Mouse (Mus musculus): Measurements from ENCODE around the gene Ramp1. TPM values are rescaled to one million over a fixed set of nuclear protein-coding genes. Genes with fewer than 3 reads are reported as not detected.

Gene Ramp1
- total RNA-seq, 2 experiments from 2014 or later, result 7.7 to 10.1 TPM

DNA sequence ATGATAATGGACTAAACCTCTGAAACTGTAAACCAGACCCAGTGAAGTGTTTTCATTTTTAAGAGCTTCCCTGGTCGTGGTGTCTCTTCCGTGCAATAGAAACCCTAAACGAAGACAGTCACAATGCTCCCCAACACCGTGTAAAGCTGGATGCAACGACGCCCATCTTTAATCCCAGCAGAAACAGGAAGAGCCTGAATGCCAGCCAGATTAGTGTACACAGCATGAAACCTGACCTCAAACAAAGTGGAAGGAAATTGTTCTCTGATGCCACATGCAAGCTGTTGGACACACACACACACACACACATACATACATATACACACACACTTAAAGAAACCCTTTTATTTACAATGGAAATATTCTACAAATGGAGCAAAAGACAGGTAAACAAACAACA lies 51.5 kb downstream of the Ramp1 start:
- DNase-seq (ENCODE audit: low spot score), result no peak
- intact Hi-C loops (cut with DNase I), result no loop called here

DNA sequence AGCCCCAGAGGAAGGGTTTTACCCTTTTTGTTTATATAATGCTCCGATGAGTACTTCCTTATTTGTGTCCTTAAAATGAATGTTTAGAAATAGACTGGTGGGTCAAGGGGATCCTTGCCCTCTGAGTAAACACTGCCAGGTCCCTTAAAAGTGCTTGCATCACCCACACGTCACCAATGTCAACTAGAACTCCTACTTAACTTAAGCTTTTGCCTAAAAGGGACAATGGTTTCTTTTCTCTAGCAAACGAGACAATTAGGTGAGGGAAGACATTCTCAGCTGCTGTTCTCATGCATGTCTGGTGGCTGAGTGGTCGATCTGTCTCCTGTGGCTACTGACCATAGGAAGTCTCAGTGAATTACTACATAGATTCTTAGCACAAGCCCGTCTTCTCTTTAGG lies 52.3 kb downstream of the Ramp1 start:
- no peak for DNase-seq (ENCODE audit: low spot score)
- intact Hi-C loops (cut with DNase I), result no loop called here

DNA sequence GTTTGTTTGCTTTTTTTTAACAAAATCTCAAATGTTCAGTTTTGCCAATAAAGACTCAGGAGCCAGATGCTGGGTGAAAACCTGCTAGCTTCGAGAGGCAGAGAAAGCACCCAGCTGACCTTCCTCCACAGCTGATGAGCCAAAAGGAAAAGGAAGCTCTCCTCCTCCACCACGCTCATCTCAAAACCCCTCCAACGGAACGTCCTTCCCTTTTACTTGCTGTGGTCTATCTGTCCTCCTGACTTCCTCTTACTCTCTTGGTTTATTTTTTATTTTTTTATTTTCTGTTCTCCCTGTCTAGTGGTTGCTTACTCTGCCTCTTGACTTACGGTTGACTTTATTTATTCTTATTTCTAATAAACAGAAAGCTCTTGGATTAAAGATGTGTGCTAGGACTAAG lies 55.8 kb downstream of the Ramp1 start:
- DNase-seq (ENCODE audit: low spot score), result no peak
- intact Hi-C loops (cut with DNase I), result loop anchor here (5.0 kb wide), 3 partner anchors 123 to 308 kb away; no protein-coding TSS in a partner anchor

DNA sequence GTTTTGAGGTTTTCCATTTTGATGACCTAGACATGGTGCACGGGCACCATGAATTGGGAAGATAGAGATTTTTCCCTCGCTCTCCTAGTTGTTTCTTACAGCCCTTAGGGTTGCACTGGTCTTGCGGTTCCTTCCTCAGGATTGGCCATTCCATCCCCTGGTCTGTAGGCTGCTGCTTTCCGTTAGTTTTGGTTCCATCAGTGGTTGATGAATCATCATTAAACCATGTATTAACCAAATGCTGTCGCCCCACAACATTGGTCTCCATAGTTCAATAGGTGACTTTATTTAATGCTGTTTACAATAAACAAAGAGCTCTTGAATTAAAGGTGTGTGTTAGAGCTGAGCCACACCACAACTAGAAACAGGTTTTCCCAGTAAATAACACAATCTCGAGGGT lies 58.1 kb downstream of the Ramp1 start:
- DNase-seq (ENCODE audit: low spot score), result no peak
- intact Hi-C loops (cut with DNase I), result loop anchor here (1.0 to 5.0 kb wide), 4 partner anchors 58 to 310 kb away; partner anchors contain the start of gene Ramp1

DNA sequence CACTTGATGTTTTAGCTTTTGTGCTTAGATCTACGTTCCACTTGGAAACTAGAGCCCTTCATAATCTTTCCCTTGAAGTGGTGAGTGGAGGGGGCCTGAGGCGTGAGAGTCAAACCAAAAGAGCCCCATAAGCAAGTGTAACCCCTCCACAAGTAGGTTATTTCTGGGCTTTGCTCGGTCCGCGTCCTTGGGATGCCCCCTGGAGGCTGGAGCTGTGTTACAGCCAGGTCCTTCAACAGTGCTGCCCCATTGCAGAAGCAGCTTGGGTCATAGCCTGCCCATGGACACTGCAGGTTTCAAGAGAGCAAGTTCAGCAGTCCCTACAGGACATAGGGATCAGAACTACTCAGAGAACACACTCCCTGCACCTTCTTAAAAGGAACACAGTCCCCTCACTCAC lies 59.5 kb downstream of the Ramp1 start:
- no peak for DNase-seq (ENCODE audit: low spot score)
- intact Hi-C loops (cut with DNase I), result loop anchor here (5.0 kb wide), 3 partner anchors 127 to 312 kb away; no protein-coding TSS in a partner anchor

DNA sequence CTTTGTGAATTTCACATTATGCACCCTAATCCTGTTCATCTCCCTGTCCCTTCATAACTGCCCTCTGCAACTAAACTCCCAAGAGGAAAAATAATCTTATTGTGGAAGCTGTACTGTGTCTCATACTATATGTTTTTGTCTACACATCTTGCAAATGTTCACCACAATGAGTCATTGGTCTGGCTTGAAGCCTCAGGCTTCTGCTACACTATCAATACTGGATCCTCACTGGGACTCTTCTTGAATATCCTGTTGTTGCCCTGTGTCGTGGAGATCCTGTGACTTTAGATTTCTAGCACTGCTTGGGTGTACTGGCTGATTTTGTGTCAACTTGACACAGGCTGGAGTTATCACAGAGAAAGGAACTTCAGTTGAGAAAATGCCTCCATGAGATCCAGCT lies 60.2 kb downstream of the Ramp1 start:
- intact Hi-C loops (cut with DNase I), result loop anchor here (5.0 kb wide), 4 partner anchors 127 to 312 kb away; no protein-coding TSS in a partner anchor
- DNase-seq (ENCODE audit: low spot score), result no peak

DNA sequence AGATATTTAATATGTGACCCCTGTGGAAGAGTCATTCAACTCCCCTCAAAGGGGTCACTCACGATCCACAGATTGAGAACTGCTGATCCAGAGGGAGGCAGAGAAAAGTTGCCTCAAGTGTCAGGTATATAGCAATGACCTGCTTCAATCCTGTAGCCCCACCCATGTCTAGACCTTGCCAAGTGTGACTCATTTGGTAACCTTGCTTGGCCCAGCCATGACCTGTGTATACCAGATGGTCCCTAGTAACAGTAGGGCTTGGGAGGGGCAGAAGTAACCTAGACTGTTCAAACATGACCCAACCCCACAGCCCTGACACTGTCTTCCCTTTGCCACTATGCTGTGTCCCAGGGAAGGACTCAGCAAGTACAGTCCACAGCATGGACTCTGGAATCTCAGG lies 61.1 kb downstream of the Ramp1 start:
- intact Hi-C loops (cut with DNase I), result loop anchor here (5.0 kb wide), 1 partner anchor 203 kb away; no protein-coding TSS in a partner anchor
- no peak for DNase-seq (ENCODE audit: low spot score)

DNA sequence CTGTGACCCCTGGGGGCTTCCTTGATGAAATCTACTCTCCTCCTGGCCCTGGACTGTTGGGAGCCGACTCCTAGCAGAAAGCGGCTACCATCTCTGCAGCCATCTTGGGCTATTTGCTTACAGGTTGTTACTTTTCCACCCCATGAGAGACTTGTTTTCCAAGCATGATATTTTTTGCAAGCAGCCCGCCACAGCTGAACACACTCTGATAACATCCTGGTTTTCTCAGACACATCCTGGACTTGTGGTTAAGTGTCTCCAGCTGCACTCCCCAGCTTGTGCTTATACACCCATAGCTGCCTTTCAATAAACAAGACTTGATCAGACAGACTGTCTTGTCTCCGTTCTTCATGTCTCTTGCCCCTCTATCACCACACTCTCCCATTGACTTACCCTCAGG lies 61.6 kb downstream of the Ramp1 start:
- DNase-seq (ENCODE audit: low spot score), result no peak
- intact Hi-C loops (cut with DNase I), result loop anchor here (5.0 kb wide), 1 partner anchor 204 kb away; no protein-coding TSS in a partner anchor

DNA sequence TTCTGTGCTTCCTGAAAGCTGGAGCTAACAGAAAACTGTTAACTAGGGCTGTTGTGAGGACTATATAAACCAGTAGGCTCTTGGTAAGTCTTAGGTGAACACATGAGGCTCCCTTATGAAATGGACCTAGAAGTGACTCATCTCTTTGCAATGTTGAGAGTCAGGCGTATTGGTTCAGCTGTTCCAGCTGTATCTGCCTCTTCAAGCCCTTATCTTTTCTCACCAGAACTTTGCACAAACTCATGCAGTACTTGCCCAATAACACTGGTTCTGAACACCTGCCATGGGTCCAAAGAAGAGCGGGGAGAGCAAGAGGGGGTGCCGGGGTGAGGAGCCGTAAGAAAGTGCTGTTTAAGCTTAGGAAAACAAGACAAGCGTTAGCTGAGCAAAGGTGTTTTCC lies 68.6 kb downstream of the Ramp1 start:
- intact Hi-C loops (cut with DNase I), result no loop called here

DNA sequence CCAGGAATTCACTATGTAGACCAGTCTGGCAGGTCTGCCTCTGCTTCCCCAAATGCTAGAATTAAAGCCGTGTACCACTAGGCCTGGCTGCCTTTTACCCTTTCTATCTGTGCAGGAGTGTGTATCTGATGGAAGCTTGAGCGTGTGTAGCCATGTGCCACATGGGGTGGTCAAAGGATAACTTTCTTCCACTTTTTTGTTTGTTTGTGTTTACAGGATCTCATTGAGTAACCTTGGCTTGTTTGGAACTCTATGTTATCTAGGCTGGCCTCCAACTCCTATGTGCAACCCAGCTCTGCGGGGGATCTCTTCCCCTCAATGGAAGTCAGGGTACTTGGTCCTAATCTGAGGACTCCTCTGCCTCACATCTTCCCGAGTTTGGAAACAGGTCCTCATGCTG lies 69.3 kb downstream of the Ramp1 start:
- intact Hi-C loops (cut with DNase I), result no loop called here
- DNase-seq (ENCODE audit: low spot score), result no peak

More for the DNA sequence above, 68.6 kb downstream of the Ramp1 start:
- DNase-seq (ENCODE audit: low spot score), result no peak

DNA sequence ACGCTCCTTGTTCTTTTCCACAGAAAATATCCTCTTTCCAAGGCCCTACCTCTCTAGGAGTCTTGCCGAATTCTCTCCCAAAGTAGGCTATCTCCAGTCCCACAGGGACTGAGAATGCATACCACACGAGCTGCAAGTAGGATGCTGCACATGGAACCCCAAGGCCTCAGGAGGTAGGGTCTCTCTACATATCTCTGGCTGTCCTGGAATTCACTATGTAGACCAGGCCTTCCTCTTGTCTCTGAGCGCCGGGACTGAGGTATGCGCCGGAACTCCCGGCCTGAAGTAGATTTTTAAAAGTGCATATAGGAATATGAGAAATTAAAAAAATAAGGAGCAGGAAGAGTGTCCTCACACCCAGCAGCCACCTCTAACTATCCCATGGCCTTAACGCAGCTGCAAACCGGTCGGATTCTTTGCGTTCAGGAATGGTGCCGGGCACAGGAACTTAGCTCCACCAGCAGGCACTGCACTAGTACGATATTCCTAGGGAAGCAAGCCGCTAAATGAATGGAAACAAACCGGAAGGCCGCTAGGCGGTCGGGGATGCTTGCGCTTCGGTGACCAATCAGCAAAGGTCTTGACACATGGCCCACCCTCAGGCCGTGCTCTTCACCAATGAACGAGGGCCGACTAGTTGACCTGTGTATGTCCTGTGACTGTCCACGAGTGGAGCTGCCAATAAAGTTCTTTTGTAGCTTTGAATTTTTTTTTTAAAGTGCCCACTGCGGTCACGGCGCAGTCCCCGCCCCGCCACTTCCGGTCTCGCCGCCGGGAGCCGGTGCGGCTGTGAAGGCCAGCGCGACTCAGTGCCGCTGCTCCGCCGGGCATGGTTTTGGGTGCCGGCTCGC lies 70.2 kb downstream of the Ramp1 start, which contains the start of gene Ube2f:
Gene Ube2f (plus strand): TSS at position 741 of the 851 bp plus-strand sequence.
- DNase-seq (ENCODE audit: low spot score), result peak; percentile 92
- intact Hi-C loops (cut with DNase I), result loop anchor here (5.0 kb wide), 1 partner anchor 48 kb away; the partner anchor contains the start of gene Scly

DNA sequence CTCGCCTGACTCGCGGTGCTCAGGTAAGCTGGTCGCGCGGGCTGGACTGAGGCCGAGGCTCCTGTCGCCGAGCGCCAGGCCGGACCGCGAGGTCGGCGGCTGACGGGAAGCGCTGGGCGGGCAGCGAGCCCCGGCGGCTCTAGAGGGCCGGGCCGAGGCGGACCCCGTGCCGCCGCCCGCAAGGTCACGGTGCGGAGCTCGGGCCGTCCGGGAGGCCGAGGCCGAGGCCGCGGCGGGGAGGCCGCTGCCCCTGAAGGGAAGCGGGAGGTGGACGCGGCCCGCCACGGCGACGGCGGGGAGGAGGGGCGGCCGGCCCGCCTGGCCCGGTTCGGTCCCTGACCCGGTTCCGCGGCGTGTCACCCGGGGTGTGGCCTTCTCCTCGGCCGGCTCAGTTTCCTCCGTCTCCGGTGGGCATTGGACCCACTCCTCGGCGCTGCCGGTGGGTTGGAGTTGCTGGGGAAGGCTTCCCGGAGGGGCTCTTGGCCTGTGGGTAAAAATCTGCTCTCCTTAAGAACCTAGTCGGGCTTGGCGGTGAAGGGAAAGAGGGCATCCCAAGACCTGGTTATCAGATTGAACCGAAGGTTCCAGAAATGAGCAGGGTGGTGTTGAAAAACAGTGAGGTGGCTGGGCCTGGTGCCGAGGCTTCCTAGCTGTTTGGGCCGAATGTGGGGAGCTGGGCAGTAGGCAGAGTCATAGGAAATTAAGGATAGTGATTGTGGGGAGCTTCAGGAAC lies 71.0 kb downstream of the Ramp1 start:
- DNase-seq (ENCODE audit: low spot score), result no peak
- intact Hi-C loops (cut with DNase I), result loop anchor here (5.0 kb wide), 1 partner anchor 47 kb away; the partner anchor contains the start of gene Scly

DNA sequence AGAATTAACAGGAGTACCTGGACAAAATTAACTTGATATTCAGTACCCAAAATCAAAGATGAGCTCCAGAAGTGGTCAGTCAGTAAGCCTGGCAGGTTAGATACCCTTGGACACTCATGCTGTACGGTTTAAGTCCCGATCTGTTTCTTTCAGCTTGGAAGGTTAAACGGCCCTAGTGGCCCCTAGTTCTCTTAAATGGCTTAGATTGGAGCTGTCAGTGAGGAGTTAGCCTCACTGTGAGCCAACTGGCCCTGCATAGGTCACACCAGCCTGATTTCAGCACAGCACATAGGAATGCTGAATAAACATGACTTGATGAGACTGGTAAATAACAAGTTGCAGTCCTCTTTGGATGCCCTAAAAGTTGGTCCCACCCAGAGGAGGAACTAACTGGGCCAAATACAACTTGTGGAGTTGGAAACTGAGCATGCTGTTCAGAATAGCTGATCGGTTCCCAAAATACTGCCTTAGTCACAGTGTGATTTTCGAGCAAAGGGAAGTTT lies 71.6 kb downstream of the Ramp1 start:
- intact Hi-C loops (cut with DNase I), result loop anchor here (5.0 kb wide), 1 partner anchor 46 kb away; the partner anchor contains the start of gene Scly
- no peak for DNase-seq (ENCODE audit: low spot score)

DNA sequence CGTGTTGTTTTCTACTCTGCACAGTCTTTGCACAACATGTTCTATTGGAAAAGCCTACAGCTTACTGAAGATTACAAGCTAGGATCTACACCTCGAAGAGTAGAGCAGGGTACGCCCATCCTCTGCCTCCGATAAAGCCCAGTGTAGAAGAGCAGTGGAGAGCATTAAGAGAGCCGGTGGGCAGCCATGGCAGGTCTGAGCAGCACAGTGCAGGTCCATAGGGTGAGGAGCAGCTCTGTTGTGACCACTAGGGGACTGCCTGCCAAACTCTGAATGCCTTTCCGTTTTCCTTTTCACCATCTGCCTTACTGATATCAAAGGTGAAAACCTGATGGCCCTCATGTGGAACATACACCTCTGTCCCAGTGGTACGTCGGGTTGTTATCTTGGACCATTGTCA lies 72.3 kb downstream of the Ramp1 start:
- DNase-seq (ENCODE audit: low spot score), result no peak
- intact Hi-C loops (cut with DNase I), result loop anchor here (5.0 kb wide), 1 partner anchor 45 kb away; the partner anchor contains the start of gene Scly

DNA sequence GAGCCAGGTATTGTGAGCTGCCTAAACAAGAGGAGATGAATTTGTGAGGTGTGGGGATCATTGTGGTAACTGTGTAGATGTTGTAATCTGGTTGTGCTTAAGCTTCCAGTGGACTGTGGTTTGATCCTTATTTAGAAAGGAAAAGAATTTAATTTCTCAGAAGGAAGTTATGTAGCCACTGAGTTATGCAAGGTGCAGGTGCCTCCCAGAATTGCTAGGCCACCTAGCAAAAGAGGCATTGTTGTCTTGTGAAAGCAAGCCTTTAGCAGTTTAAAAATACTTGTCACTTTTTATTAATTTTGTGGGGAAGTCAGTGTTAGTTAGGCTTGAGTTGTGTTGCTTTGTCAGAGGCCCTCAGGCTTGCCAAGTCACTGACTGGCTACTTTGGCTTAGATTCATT lies 78.3 kb downstream of the Ramp1 start:
- no peak for DNase-seq (ENCODE audit: low spot score)
- intact Hi-C loops (cut with DNase I), result no loop called here

DNA sequence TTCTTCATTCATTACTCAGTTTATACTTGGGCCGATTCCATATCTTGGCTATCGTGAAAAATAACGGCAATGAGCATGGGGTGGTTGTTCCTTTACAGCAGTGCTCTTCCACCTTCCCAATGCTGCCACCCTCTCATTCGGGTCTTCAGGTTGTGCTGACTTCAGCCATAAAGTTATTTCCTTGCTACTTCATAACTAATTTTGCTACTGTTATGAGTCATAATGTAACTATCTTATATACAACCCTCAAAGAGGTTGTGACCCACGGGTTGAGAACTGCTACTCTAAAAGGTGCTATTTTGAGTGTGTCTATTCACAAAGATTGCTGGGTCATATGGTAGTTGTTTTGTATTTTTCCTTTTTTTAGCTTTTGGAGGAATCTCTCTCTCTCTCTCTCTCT lies 80.2 kb downstream of the Ramp1 start:
- no peak for DNase-seq (ENCODE audit: low spot score)
- intact Hi-C loops (cut with DNase I), result no loop called here

DNA sequence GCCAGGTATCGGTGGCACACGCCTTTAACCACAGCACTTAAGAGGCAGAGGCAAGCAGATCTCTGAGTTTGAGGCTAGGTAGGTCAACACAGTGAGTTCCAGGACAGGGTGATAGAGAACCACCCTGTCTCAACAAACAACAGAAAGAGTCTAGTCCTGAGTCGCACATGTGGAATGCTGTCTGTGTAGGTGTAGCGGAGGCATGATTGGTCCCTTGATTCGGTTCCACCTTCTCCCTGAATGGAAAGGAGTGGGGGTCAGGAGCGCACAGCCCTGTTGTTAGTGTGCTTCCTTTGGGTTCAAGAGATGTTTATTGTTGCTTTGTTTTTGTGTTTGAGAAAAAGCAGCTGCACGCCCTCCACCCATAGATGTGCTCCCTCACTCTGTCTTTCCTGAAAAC lies 82.9 kb downstream of the Ramp1 start:
- intact Hi-C loops (cut with DNase I), result no loop called here
- no peak for DNase-seq (ENCODE audit: low spot score)

DNA sequence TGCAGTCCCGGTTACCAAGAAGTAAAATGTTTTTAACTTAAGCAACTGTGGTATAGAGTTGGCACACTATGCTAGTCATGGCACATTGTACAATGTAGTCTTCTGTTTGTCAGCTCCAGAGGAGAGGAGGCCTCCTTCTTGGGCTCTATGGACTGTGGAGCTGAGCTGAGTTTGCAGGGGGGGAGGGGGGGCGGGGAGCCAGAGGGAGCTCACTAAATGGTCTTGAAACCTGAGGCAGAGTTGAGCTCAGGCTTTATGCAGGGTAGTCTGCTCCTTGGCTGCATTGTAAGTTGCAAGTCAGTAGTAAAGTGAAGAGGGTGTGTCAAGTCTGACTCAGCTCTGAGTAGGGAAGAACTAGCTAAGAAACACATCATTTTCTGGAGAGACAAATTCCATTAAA lies 92.6 kb downstream of the Ramp1 start:
- DNase-seq (ENCODE audit: low spot score), result no peak
- intact Hi-C loops (cut with DNase I), result no loop called here
